Mouse (Mus musculus): ENCODE measurements around the gene Ncln.

Gene Ncln

DNA sequence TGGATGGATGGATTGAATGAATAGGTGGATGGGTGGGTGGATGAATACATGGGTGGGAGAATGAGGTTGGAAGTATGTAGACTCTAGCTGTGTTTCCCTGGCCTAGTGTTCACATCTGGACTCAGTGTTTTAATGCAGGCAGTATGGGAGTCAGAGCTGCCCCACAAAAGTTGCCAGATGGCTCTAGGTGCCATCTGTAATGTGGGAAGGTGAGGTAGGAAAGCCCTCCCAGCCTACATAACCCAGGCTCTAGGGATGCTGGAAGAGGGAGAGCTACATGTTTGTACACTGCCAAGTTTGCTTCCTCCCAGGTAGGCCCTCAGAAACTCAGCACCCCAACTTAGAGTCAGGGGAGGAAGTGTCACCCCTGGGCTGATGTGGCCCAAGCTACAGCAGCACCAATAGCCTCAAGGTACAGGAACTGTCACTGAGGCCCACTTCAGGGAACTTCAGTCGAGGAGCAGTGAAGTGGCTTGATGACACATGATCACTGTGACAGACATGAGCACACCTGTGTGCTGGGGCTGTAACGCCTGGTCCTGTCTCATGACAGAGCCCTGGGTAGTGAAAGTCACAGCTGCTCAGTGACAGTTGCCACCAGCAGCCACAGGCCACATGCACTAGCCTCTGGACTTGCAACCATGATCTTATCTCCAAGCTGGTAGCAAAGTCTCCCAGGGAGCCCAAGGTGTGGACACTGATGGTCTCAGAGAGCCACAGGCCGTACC is 42.3 kb upstream of the Ncln start:
- no peak for TF ChIP-seq POU5F1 (IDR thresholded peaks at IDR 0.05; ENCODE audit: borderline replicate concordance, low read length)
- TF ChIP-seq CTCF (conservative IDR thresholded peaks at IDR 0.05; ENCODE audit: low read length), result no peak
- TF ChIP-seq NANOG (IDR thresholded peaks at IDR 0.05; ENCODE audit: borderline replicate concordance, low read length), result no peak
- Histone ChIP-seq H3K36me3 (ENCODE audit: insufficient read depth, low read length) (peaks cover 57% of the 10 kb centered on the region), H3K27me3 (ENCODE audit: insufficient read depth, low read length) (peaks cover under 1% of the 10 kb centered on the region; the same call in 1 of the 2 replicates), H3K4me1 (replicated peaks; ENCODE audit: low read depth, low read length) (peaks cover 81% of the 10 kb centered on the region), H3K9me3 (ENCODE audit: low read length) (no peaks in the 10 kb centered on the region), H3K4me3 (replicated peaks; ENCODE audit: low read length) (no peak overlapping the region)

DNA sequence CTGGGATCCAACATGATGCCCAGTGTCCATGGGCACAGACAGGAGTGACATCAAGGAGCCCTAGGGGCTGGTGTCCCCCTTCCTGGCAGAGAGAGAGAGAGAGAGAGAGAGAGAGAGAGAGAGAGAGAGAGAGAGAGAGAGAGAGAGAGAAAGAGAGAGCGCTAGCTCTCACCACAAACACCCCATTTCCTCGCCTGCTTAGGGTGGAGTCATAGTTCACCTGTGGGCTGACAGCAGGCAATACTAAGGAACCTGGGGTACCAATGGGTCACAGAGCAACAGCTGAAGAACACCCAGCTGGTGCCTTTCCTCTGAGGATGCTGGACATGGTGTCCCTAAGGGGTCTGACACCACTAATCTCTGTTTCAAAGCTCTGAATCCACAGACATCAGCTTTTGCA is 41.2 kb upstream of the Ncln start:
- peaks cover 62% of the 10 kb centered on the region for H3K36me3 ChIP-seq (ENCODE audit: insufficient read depth, low read length)
- H3K4me3 ChIP-seq (replicated peaks; ENCODE audit: low read length), result no peak overlapping the region
- no peaks in the 10 kb centered on the region for H3K27me3 ChIP-seq (ENCODE audit: insufficient read depth, low read length)
- TF ChIP-seq NANOG (IDR thresholded peaks at IDR 0.05; ENCODE audit: borderline replicate concordance, low read length) (no peak), CTCF (conservative IDR thresholded peaks at IDR 0.05; ENCODE audit: low read length) (no peak), POU5F1 (IDR thresholded peaks at IDR 0.05; ENCODE audit: borderline replicate concordance, low read length) (no peak)
- peaks cover 78% of the 10 kb centered on the region for H3K4me1 ChIP-seq (replicated peaks; ENCODE audit: low read depth, low read length)
- no peaks in the 10 kb centered on the region for H3K9me3 ChIP-seq (ENCODE audit: low read length)

GRCm38 (mm10) chr10:81536734-81537133 is 40.5 kb upstream of the Ncln start:
- peaks cover 71% of the 10 kb centered on the region for H3K4me1 ChIP-seq (replicated peaks; ENCODE audit: low read depth, low read length)
- no peaks in the 10 kb centered on the region for H3K27me3 ChIP-seq (ENCODE audit: insufficient read depth, low read length)
- peaks cover 68% of the 10 kb centered on the region for H3K36me3 ChIP-seq (ENCODE audit: insufficient read depth, low read length)
- TF ChIP-seq CTCF (conservative IDR thresholded peaks at IDR 0.05; ENCODE audit: low read length) (peak; percentile 100), NANOG (IDR thresholded peaks at IDR 0.05; ENCODE audit: borderline replicate concordance, low read length) (no peak)
- H3K4me3 ChIP-seq (replicated peaks; ENCODE audit: low read length), result no peak overlapping the region
- no peaks in the 10 kb centered on the region for H3K9me3 ChIP-seq (ENCODE audit: low read length)

DNA sequence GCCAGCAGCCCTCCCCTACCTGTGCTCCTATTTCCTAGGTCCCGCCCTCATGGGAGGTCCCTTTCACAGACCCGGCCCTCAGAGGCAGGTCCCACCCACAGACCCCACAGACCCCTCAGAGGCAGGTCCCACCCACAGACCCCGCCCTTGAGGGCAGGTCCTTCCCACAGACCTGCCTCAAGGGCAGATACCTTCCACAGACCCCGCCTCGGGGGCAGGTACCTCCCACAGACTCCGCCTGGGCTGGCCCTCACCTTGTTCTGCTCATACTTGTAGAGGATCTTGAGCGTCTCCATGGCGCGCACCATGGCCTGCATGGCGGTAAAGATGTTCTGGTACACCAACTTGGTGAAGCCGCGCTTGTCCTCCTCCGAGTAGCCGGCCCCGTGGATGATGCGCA is 38.6 kb upstream of the Ncln start:
- Histone ChIP-seq H3K27me3 (ENCODE audit: insufficient read depth, low read length) (no peaks in the 10 kb centered on the region), H3K4me1 (replicated peaks; ENCODE audit: low read depth, low read length) (peaks cover 63% of the 10 kb centered on the region), H3K4me3 (replicated peaks; ENCODE audit: low read length) (peak overlapping the region; percentile 71), H3K9me3 (ENCODE audit: low read length) (no peaks in the 10 kb centered on the region), H3K36me3 (ENCODE audit: insufficient read depth, low read length) (peaks cover 72% of the 10 kb centered on the region)
- TF ChIP-seq CTCF (conservative IDR thresholded peaks at IDR 0.05; ENCODE audit: low read length) (no peak), NANOG (IDR thresholded peaks at IDR 0.05; ENCODE audit: borderline replicate concordance, low read length) (no peak), POU5F1 (IDR thresholded peaks at IDR 0.05; ENCODE audit: borderline replicate concordance, low read length) (no peak)

GRCm38 (mm10) chr10:81526779-81527178 is 30.6 kb upstream of the Ncln start:
- Histone ChIP-seq H3K4me1 (replicated peaks; ENCODE audit: low read depth, low read length) (peaks cover 38% of the 10 kb centered on the region), H3K36me3 (ENCODE audit: insufficient read depth, low read length) (peaks cover 31% of the 10 kb centered on the region), H3K4me3 (replicated peaks; ENCODE audit: low read length) (no peak overlapping the region), H3K27me3 (ENCODE audit: insufficient read depth, low read length) (peaks cover 23% of the 10 kb centered on the region), H3K9me3 (ENCODE audit: low read length) (no peaks in the 10 kb centered on the region)
- TF ChIP-seq NANOG (IDR thresholded peaks at IDR 0.05; ENCODE audit: borderline replicate concordance, low read length) (no peak), CTCF (conservative IDR thresholded peaks at IDR 0.05; ENCODE audit: low read length) (peak; percentile 99), POU5F1 (IDR thresholded peaks at IDR 0.05; ENCODE audit: borderline replicate concordance, low read length) (no peak)

GRCm38 (mm10) chr10:81525017-81525694 is 29.0 kb upstream of the Ncln start:
- Histone ChIP-seq H3K4me3 (replicated peaks; ENCODE audit: low read length) (no peak overlapping the region; the same call in 1 of the 2 replicates), H3K9me3 (ENCODE audit: low read length) (no peaks in the 10 kb centered on the region), H3K36me3 (ENCODE audit: insufficient read depth, low read length) (peaks cover 15% of the 10 kb centered on the region), H3K4me1 (replicated peaks; ENCODE audit: low read depth, low read length) (peaks cover 31% of the 10 kb centered on the region), H3K27me3 (ENCODE audit: insufficient read depth, low read length) (peaks cover 26% of the 10 kb centered on the region)
- TF ChIP-seq NANOG (IDR thresholded peaks at IDR 0.05; ENCODE audit: borderline replicate concordance, low read length) (no peak), CTCF (conservative IDR thresholded peaks at IDR 0.05; ENCODE audit: low read length) (no peak), POU5F1 (IDR thresholded peaks at IDR 0.05; ENCODE audit: borderline replicate concordance, low read length) (no peak)

GRCm38 (mm10) chr10:81524051-81524605 is 27.9 kb upstream of the Ncln start, which contains the start of gene Gna15:
TSS of gene Gna15 (minus strand) at chr10:81524225.
- Histone ChIP-seq H3K36me3 (ENCODE audit: insufficient read depth, low read length) (peaks cover 5% of the 10 kb centered on the region; the same call in 1 of the 2 replicates), H3K4me1 (replicated peaks; ENCODE audit: low read depth, low read length) (peaks cover 27% of the 10 kb centered on the region), H3K27me3 (ENCODE audit: insufficient read depth, low read length) (peaks cover 33% of the 10 kb centered on the region), H3K4me3 (replicated peaks; ENCODE audit: low read length) (peak within 1 kb of the TSS; percentile 69), H3K9me3 (ENCODE audit: low read length) (no peaks in the 10 kb centered on the region)
- TF ChIP-seq CTCF (conservative IDR thresholded peaks at IDR 0.05; ENCODE audit: low read length) (no peak), POU5F1 (IDR thresholded peaks at IDR 0.05; ENCODE audit: borderline replicate concordance, low read length) (no peak), NANOG (IDR thresholded peaks at IDR 0.05; ENCODE audit: borderline replicate concordance, low read length) (no peak)

GRCm38 (mm10) chr10:81523570-81523969 is 27.4 kb upstream of the Ncln start:
- peak overlapping the region; percentile 69 for H3K4me3 ChIP-seq (replicated peaks; ENCODE audit: low read length)
- no peaks in the 10 kb centered on the region for H3K36me3 ChIP-seq (ENCODE audit: insufficient read depth, low read length)
- H3K9me3 ChIP-seq (ENCODE audit: low read length), result no peaks in the 10 kb centered on the region
- TF ChIP-seq CTCF (conservative IDR thresholded peaks at IDR 0.05; ENCODE audit: low read length), result no peak
- no peak for TF ChIP-seq POU5F1 (IDR thresholded peaks at IDR 0.05; ENCODE audit: borderline replicate concordance, low read length)
- TF ChIP-seq NANOG (IDR thresholded peaks at IDR 0.05; ENCODE audit: borderline replicate concordance, low read length), result no peak
- peaks cover 27% of the 10 kb centered on the region for H3K4me1 ChIP-seq (replicated peaks; ENCODE audit: low read depth, low read length)
- H3K27me3 ChIP-seq (ENCODE audit: insufficient read depth, low read length), result peaks cover 33% of the 10 kb centered on the region

All from E14TG2a.4 (cell line).